Mouse (Mus musculus) erythroblast, adult 5-6 weeks (primary cell): ENCODE results near the gene Pheta1. TPM values are rescaled to one million over a fixed set of nuclear protein-coding genes. Genes with fewer than 3 reads are reported as not detected.

ENCODE experiments used
- ATAC-seq: replicated peaks from 2 replicates; pipeline ENCODE4 v1.8.0; 2016; ENCODE audit warnings: moderate number of reproducible peaks, mild to moderate bottlenecking, moderate TSS enrichment, inconsistent platforms; ENCODE audit not compliant: poor library complexity, low FRiP score, severe bottlenecking
- total RNA-seq, 2 experiments: library from RNA; stranded (forward) in 1 of 2; stranded (reverse) in 1 of 2; fragments of 150-400 nt in 1 of 2; fragments of 200-764, 138-1000 nt in 1 of 2; gene quantifications; 2 replicates each; pipeline versions ENCODE4 v1.2.3 to v1.2.4; 2015 to 2017; ENCODE audit warnings: low replicate concordance in 2 of 2

Pheta1 gene
- 0.19 and 0.84 TPM in 2 replicates for total RNA-seq (2015; ENCODE audit: low replicate concordance)
- 0.70 TPM in 1 of 2 replicates, not detected in the other for total RNA-seq (2017; ENCODE audit: low replicate concordance)

- ATAC-seq = peak; percentile 94
These were observed at the start of gene Pheta1 for GRCm38 (mm10) chr5:121848743-121849142. Gene Pheta1 (plus strand): TSS chr5:121848984.

GRCm38 (mm10) chr5:121807186-121807585 is 41.6 kb upstream of the Pheta1 start:
- no peak for ATAC-seq

GRCm38 (mm10) chr5:121808202-121808601 is 40.6 kb upstream of the Pheta1 start:
- no peak for ATAC-seq

- no peak for ATAC-seq
These were observed 39.0 kb upstream of the Pheta1 start for GRCm38 (mm10) chr5:121809667-121810224.

- ATAC-seq = no peak
These were observed 38.2 kb upstream of the Pheta1 start for GRCm38 (mm10) chr5:121810331-121811151.

GRCm38 (mm10) chr5:121811485-121811931 is 37.3 kb upstream of the Pheta1 start:
- no peak for ATAC-seq

GRCm38 (mm10) chr5:121812526-121813243 is 36.1 kb upstream of the Pheta1 start:
- no peak for ATAC-seq

- no peak for ATAC-seq
These were observed 35.0 kb upstream of the Pheta1 start for GRCm38 (mm10) chr5:121813744-121814143.

- no peak for ATAC-seq
These were observed 33.7 kb upstream of the Pheta1 start for GRCm38 (mm10) chr5:121815067-121815466.

GRCm38 (mm10) chr5:121815867-121816380 is 32.9 kb upstream of the Pheta1 start:
- ATAC-seq = no peak

GRCm38 (mm10) chr5:121816611-121817010 is 32.2 kb upstream of the Pheta1 start:
- no peak for ATAC-seq

- no peak for ATAC-seq
These were observed 31.2 kb upstream of the Pheta1 start for GRCm38 (mm10) chr5:121817551-121817950.

GRCm38 (mm10) chr5:121818401-121818800 is 30.4 kb upstream of the Pheta1 start:
- ATAC-seq = no peak

GRCm38 (mm10) chr5:121818862-121819261 is 29.9 kb upstream of the Pheta1 start:
- ATAC-seq = no peak

GRCm38 (mm10) chr5:121819559-121819958 is 29.2 kb upstream of the Pheta1 start:
- ATAC-seq = no peak

GRCm38 (mm10) chr5:121820161-121820560 is 28.6 kb upstream of the Pheta1 start:
- no peak for ATAC-seq

- ATAC-seq = no peak
These were observed 28.1 kb upstream of the Pheta1 start for GRCm38 (mm10) chr5:121820657-121821056.

- ATAC-seq = no peak
These were observed 27.7 kb upstream of the Pheta1 start for GRCm38 (mm10) chr5:121821116-121821515.

- no peak for ATAC-seq
These were observed 27.2 kb upstream of the Pheta1 start for GRCm38 (mm10) chr5:121821552-121821951.

GRCm38 (mm10) chr5:121822786-121823505 is 25.8 kb upstream of the Pheta1 start:
- no peak for ATAC-seq
